Mouse (Mus musculus): ENCODE data around the gene Lpcat3.
"Not testable (repeated sequence)": the region's sequence is repeated elsewhere in the genome, so short reads cannot be mapped to it uniquely, and the experiment has no call there.

Lpcat3 gene

DNA sequence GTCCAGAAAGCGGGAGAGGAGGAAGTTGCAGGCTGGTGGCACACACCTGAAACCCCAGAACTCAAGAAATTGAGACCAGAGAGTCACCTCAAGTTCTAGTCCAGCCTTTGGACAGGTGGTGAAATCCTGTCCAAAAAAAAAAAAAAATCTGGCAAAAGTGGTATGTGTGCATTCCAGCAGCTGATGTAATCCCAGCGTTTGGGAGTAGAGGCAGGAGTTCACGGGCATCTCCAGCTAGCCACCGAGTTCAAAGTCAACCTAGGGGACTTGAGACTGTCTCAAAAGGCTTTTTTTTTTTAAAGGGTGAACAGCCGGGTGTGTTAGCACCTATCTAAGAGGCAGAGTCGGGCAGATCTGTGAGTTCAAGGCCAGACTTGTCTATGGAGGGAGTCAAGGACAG, 13.3 kb downstream of the Lpcat3 start:
- DNase-seq (ENCODE audit: low spot score in 2 of 2), result no peak

DNA sequence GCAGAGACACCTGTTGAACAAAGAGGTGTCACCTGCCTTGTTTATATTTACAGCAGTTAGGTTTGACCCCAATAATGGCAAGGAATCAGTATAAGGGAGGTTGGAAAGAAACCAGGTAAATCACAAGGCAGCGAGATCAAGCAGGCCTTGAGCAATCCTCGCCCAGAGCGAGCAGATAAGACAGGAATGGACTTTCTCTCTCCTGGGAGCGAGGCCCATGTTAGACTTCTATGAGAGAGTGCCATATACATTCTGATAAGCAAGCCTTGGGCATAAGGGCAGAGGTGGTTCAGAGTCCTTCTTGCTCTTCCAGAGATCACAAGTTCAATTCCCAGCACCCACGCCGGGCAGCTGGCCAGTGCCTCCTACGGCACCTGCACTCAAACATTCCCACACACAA, 15.9 kb downstream of the Lpcat3 start:
- no peak for DNase-seq (ENCODE audit: low spot score in 2 of 2)

DNA sequence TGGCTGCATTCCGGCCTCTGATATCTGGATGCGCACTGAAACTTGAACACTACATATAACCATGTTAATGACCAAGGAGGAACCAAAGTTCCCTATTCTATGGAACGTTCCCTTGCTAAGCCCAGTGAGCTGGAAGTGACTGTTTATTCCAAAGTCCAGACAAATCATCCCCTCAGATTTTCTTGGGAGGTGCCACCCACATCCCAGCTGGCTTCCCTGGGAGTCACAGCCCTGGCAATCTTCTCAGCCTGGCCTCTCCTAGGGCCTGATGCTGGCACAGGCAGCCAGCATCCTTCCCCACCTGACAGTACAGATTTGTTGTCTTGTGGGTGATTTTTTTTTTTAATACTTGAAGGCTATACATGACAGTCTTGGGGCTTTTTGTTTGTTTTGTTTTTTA, 16.7 kb downstream of the Lpcat3 start:
- DNase-seq (ENCODE audit: low spot score in 2 of 2), result no peak

DNA sequence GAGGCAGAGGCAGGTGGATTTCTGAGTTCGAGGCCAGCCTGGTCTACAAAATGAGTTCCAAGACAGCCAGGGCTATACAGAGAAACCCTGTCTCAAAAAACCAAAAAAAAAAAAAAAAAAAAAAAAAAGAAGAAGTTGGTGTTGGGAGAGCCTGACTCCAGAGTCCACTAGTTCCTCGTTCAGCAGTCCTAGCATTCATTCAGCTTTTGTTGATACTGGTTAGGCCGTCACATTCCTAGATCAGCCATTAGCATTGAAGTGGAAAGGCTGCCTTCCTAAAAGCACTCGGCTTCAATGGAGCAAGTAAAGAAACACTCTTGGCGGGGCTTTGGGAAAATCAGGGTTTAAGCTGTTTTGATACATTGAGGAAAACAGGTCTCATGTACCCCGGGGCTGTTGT, 19.5 kb downstream of the Lpcat3 start:
- not testable (repeated sequence) for DNase-seq (ENCODE audit: low spot score in 2 of 2)

GRCm38 (mm10) chr6:124683591-124684417, 21.0 kb downstream of the Lpcat3 start:
- DNase-seq (ENCODE audit: low spot score in 2 of 2), result peak in 1 of 2 experiments; percentile 39

GRCm38 (mm10) chr6:124685606-124686386, 23.0 kb downstream of the Lpcat3 start:
- no peak for DNase-seq (ENCODE audit: low spot score in 2 of 2)

- not testable (repeated sequence) for DNase-seq (ENCODE audit: low spot score in 2 of 2)
Measured at GRCm38 (mm10) chr6:124686644-124687043, 23.8 kb downstream of the Lpcat3 start.

- no peak for DNase-seq (ENCODE audit: low spot score in 2 of 2)
Measured at GRCm38 (mm10) chr6:124688151-124688758, 25.4 kb downstream of the Lpcat3 start.

DNA sequence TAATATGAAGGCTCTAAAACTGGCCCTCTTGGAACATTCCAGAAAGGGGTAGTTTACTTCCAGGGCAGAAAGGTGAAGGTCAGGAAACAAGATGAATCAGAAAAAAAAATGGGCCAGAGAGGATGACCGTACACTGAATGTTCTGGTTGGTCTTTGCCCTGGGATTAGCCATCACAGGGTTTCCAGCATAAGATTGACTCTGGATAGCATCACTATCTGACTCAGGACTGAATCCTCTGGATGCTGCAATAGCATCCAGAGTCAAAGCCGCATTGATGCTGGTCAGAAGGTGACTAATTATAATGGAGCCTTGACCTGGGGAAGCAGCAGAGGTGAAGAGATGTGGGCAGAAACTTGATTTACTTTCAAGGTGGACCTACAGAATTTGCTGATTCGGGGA, 26.2 kb downstream of the Lpcat3 start:
- DNase-seq (ENCODE audit: low spot score in 2 of 2), result no peak

GRCm38 (mm10) chr6:124690517-124690916, 27.7 kb downstream of the Lpcat3 start:
- DNase-seq (ENCODE audit: low spot score in 2 of 2), result no peak

DNA sequence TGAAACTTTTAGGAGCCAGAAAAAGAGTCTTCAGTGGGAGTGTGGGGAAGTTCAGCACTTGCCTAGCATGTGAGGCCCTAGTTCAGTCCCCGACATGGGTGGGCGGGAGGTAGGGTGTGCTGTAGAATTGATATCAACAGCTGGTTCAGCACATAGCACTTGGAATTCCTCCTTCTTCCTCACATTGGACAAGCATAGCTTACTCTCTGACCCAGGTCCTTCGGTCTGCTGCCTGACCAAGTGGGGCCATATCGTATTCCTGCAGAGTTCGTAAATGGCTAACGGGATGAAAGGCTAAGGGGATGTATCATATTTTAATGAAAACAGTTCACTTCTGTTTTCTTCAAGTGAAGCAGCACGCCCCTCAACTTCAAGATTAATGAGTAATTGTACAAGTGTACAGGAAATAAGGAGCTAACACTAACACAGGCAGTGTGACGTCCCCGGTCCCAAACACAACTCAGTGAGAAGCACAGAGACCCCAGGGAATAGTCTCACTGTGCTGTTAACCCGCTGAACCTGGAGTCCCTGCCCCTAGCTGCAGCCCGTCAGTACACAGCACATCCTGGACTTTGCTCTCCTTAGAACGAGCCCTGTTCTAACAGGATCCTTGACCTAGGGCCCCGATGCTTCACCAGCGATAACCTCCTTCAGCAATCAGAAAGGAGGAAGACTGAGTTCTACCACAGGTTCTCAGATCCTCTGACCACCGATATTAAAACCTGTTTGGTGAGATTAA, 30.6 kb downstream of the Lpcat3 start:
- no peak for DNase-seq (ENCODE audit: low spot score in 2 of 2)

- peak; percentile 51 to 65 for DNase-seq (ENCODE audit: low spot score in 2 of 2)
Measured at GRCm38 (mm10) chr6:124694166-124694955, 31.5 kb downstream of the Lpcat3 start.

DNA sequence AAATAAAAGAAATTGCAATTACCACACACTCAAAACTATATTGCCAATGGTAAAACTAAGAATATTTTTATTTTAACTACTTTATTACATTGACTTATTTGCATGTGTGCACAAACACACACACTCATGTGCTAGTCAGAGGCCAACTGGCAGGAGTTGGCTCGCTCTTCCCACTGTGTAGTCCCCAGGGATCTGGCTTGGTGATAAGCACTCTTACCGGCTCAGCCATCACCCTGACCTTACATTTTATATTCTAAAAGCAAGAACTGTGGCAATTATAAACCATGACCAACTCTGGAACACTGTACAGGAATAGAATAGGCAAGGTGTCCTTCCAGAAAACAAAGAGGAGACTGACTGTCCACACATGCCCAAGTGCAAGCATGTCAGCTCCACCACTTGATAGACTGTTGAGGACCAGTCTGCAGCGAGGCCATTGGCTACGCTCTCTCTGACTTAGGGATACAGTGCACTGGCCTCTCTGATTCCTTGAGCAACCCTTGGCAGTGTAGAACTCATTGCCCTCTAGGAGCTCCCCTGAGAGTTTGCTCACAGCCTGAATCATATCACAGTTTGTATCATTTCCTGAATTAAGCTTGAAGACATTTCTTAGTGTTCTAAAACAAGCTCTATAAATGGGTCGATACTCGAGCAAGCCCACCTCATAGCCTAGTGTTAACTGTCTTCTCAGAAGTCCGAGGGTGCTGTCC, 33.8 kb downstream of the Lpcat3 start:
- DNase-seq (ENCODE audit: low spot score in 2 of 2), result no peak

DNA sequence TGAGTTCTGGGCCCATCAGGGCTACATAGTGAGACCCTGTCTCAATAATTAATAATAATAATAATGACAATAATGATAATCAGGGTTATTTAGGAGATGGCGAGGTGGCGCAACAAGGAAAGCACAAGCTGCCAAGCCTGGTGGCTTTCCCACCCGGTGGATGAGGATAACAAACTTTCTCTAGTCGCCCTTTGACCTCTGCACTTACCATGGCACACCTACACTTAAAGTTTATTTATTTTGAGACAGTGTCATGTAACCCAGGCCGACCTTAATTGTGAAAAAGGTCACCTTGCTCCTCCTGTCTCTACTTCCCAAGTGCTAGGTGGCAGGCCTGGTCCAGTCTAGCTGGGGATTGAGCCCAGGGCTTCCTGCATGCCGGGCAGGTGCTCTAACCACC, 35.9 kb downstream of the Lpcat3 start:
- no peak for DNase-seq (ENCODE audit: low spot score in 2 of 2)

GRCm38 (mm10) chr6:124699366-124699765, 36.5 kb downstream of the Lpcat3 start:
- no peak for DNase-seq (ENCODE audit: low spot score in 2 of 2)

GRCm38 (mm10) chr6:124699962-124700610, 37.3 kb downstream of the Lpcat3 start:
- no peak for DNase-seq (ENCODE audit: low spot score in 2 of 2)

GRCm38 (mm10) chr6:124701338-124701737, 38.5 kb downstream of the Lpcat3 start:
- DNase-seq (ENCODE audit: low spot score in 2 of 2), result no peak

DNA sequence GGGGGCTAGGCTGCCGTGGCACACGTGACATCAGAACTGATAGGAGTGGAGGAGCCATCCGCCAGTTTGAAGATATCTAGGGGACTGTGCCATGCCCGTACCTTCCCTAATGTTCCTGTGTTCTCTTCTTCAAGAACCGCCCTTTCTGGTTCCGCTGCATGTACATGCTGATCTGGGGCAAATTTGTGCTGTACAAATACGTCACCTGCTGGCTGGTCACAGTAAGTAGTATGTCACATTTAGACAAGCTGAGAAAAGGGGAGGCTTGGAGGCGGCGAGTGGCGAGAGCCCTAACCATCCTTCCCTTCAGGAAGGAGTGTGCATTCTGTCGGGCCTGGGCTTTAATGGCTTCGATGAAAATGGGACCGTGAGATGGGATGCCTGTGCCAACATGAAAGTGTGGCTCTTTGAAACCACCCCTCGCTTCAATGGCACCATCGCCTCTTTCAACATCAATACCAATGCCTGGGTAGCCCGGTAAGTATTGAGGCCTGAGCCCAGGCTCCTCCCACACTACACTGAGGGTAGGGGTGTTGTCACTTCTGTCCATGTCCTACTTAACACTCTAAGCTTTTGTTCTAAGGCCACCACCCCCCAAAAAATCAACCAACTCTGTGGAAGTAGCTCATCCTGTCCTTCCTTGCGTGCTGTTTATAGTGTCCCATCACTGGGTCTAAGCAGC, 39.4 kb downstream of the Lpcat3 start:
- DNase-seq (ENCODE audit: low spot score in 2 of 2), result no peak

DNA sequence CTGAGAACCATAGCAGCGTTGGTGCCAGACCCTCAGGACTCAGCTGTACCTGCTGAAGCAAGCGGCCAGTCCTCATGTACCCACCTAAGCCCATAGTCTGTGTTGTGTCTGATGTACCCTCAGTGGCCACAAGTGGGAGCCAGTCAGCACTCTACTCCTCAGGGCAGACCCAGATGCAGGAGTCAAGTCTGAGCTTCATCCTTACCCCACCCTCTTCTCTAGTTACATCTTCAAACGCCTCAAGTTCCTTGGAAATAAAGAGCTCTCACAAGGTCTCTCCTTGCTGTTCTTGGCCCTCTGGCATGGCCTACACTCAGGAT, 39.9 kb downstream of the Lpcat3 start:
- peak in 1 of 2 experiments; percentile 70 for DNase-seq (ENCODE audit: low spot score in 2 of 2)

All from frontal cortex, postnatal 14 days (tissue).